Mouse (Mus musculus): ENCODE results near the gene Grm4.

DNA sequence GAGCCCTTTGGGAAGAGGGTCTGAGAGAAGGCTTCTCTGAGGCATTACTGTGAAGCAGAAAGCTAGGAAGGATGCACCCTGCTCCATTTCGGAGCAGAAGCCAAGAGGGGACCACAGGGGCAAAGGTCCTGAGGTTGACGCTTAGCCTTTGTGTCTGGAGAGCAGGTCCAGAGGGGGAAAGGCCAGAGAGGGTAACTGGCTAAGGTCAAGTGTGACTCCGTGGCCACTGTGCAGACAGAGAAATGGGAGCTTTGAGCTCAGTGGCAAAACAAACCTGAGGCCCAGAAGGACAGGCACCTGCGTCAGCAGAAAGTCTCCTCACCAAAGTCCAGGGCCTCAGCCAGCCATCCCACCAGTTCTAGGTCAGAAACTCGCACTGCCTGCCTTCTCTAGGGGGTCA, 12.7 kb downstream of the Grm4 start:
- TF ChIP-seq CTCF (IDR thresholded peaks at IDR 0.05; ENCODE audit: control insufficient read depth, insufficient read depth, low read length) (no peak), POLR2A (IDR thresholded peaks at IDR 0.05; ENCODE audit: borderline replicate concordance, control insufficient read depth, low read depth, low read length) (no peak)
